31 mouse cellular contexts compared by ENCODE assay signal in genomic region chr12:106375886-106376285, GRCm38 (mm10).
DNase-seq lines count a peak whose midpoint lies in the region; ATAC-seq and TF ChIP-seq lines count a peak whose summit lies in the region.
"Had no signal": no experiment of that assay in that cellular context is flagged by ENCODE, and none has a peak within 500 bp of the region (broad histone marks: within the 10 kb centered on the region; RNA-seq: fewer than 3 reads in every experiment).

No protein-coding gene starts in this region.

- H3K9me3 ChIP-seq in forebrain, embryonic 13.5 days (replicated peaks) = no peaks in the 10 kb centered on the region
- no peaks in the 10 kb centered on the region for H3K9me3 ChIP-seq in forebrain, embryonic 10.5 days
- no peaks in the 10 kb centered on the region for H3K9me3 ChIP-seq in hindbrain, embryonic 14.5 days (ENCODE audit: control insufficient read depth, low read length)
- no peaks in the 10 kb centered on the region for H3K9me3 ChIP-seq in hindbrain, embryonic 16.5 days (ENCODE audit: control insufficient read depth, low read length)
- no peaks in the 10 kb centered on the region for H3K9me3 ChIP-seq in forebrain, embryonic 14.5 days (replicated peaks; ENCODE audit: control insufficient read depth, low read length)
- no peaks in the 10 kb centered on the region for H3K9me3 ChIP-seq in forebrain, postnatal 0 days (ENCODE audit: low read length)
- H3K9me3 ChIP-seq: embryonic facial prominence, embryonic 10.5 days; embryonic facial prominence, embryonic 13.5 days; heart, embryonic 10.5 days; heart, embryonic 13.5 days; hindbrain, embryonic 12.5 days had no signal

- no peak for ATAC-seq in forebrain, embryonic 13.5 days
- ATAC-seq in hindbrain, embryonic 14.5 days (ENCODE audit: low FRiP score) = no peak
- no peak for ATAC-seq in hindbrain, embryonic 16.5 days
- no peak for ATAC-seq in forebrain, embryonic 14.5 days
- ATAC-seq in forebrain, postnatal 0 days = no peak
- ATAC-seq: intestine, postnatal 0 days; Patski had no signal

- no peak for DNase-seq in forebrain, embryonic 10.5 days (ENCODE audit: extremely low spot score, low spot score)
- no peak for DNase-seq in hindbrain, embryonic 14.5 days (ENCODE audit: low spot score)
- peak; percentile 44 for DNase-seq in forebrain, embryonic 14.5 days (ENCODE audit: low spot score)
- DNase-seq in forebrain, postnatal 0 days = no peak
- DNase-seq in adrenal gland, postnatal 4 days (ENCODE audit: low spot score in 2 of 2) = no peak
- DNase-seq: adrenal gland, postnatal 10 days; adrenal gland, postnatal 36 days; B cell, adult 2 months; cerebellum, adult 11-12 months; cerebellum, adult 8-10 months; cerebellum, postnatal 10 days; cerebellum, postnatal 36 days; embryo, embryonic 11 days; gastrocnemius, adult 2 months; gastrocnemius, postnatal 14 days; heart, adult 18-20 months; heart, postnatal 14 days; heart, postnatal 4 days; kidney, adult 2 months had no signal

- no peak overlapping the region for H3K4me3 ChIP-seq in forebrain, embryonic 13.5 days
- H3K4me3 ChIP-seq in forebrain, embryonic 10.5 days = no peak overlapping the region
- no peak overlapping the region for H3K4me3 ChIP-seq in hindbrain, embryonic 14.5 days (replicated peaks; ENCODE audit: low read length)
- H3K4me3 ChIP-seq in hindbrain, embryonic 16.5 days (ENCODE audit: low read length) = no peak overlapping the region
- no peak overlapping the region for H3K4me3 ChIP-seq in forebrain, embryonic 14.5 days (ENCODE audit: low read depth, low read length)
- no peak overlapping the region for H3K4me3 ChIP-seq in forebrain, postnatal 0 days (ENCODE audit: low read depth, low read length)
- H3K4me3 ChIP-seq: embryonic facial prominence, embryonic 10.5 days; embryonic facial prominence, embryonic 13.5 days; erythroblast, embryonic 14.5 days; gastrocnemius, adult 2 months; heart, embryonic 10.5 days; heart, embryonic 13.5 days; hindbrain, embryonic 12.5 days had no signal

- WGBS in forebrain, embryonic 13.5 days = 73% methylated on average over 13 of the region's 13 CpGs
- 91% methylated on average over 13 of the region's 13 CpGs for WGBS in forebrain, embryonic 10.5 days
- WGBS in hindbrain, embryonic 14.5 days = 74% methylated on average over 13 of the region's 13 CpGs
- WGBS in hindbrain, embryonic 16.5 days = 75% methylated on average over 13 of the region's 13 CpGs
- 66% methylated on average over 13 of the region's 13 CpGs for WGBS in forebrain, embryonic 14.5 days
- WGBS in forebrain, postnatal 0 days = 70% methylated on average over 13 of the region's 13 CpGs

- no peak for TF ChIP-seq CTCF in forebrain, postnatal 0 days (IDR thresholded peaks at IDR 0.05; ENCODE audit: low read depth)

- H3K4me1 ChIP-seq in forebrain, embryonic 13.5 days = peaks cover 56% of the 10 kb centered on the region
- peaks cover 26% of the 10 kb centered on the region for H3K4me1 ChIP-seq in forebrain, embryonic 10.5 days
- peaks cover 36% of the 10 kb centered on the region for H3K4me1 ChIP-seq in hindbrain, embryonic 14.5 days (replicated peaks; ENCODE audit: control insufficient read depth, insufficient read depth, low read length)
- H3K4me1 ChIP-seq in hindbrain, embryonic 16.5 days (ENCODE audit: control insufficient read depth, insufficient read depth, low read depth, low read length) = peaks cover 8% of the 10 kb centered on the region
- H3K4me1 ChIP-seq in forebrain, embryonic 14.5 days (ENCODE audit: control insufficient read depth, insufficient read depth, low read length) = peaks cover 40% of the 10 kb centered on the region
- peaks cover 19% of the 10 kb centered on the region for H3K4me1 ChIP-seq in forebrain, postnatal 0 days (ENCODE audit: insufficient read depth)
- H3K4me1 ChIP-seq: heart, embryonic 10.5 days had no signal

- H3K9ac ChIP-seq in forebrain, embryonic 13.5 days = no peak overlapping the region
- no peak overlapping the region for H3K9ac ChIP-seq in hindbrain, embryonic 14.5 days
- no peak overlapping the region for H3K9ac ChIP-seq in hindbrain, embryonic 16.5 days (ENCODE audit: low read depth, low read length)
- no peak overlapping the region for H3K9ac ChIP-seq in forebrain, embryonic 14.5 days (ENCODE audit: low read length)
- no peak overlapping the region for H3K9ac ChIP-seq in forebrain, postnatal 0 days
- H3K9ac ChIP-seq: embryonic facial prominence, embryonic 13.5 days; heart, embryonic 13.5 days; hindbrain, embryonic 12.5 days had no signal

- no peak overlapping the region for H3K4me2 ChIP-seq in forebrain, embryonic 13.5 days
- no peak overlapping the region for H3K4me2 ChIP-seq in hindbrain, embryonic 14.5 days (replicated peaks)
- H3K4me2 ChIP-seq in hindbrain, embryonic 16.5 days (ENCODE audit: low read length) = no peak overlapping the region
- H3K4me2 ChIP-seq in forebrain, embryonic 14.5 days (ENCODE audit: low read length) = no peak overlapping the region
- H3K4me2 ChIP-seq in forebrain, postnatal 0 days (ENCODE audit: low read depth) = no peak overlapping the region
- H3K4me2 ChIP-seq: embryonic facial prominence, embryonic 13.5 days; heart, embryonic 13.5 days; hindbrain, embryonic 12.5 days had no signal

- H3K27ac ChIP-seq in forebrain, embryonic 13.5 days = peak overlapping the region; percentile 72
- H3K27ac ChIP-seq in forebrain, embryonic 10.5 days = no peak overlapping the region
- H3K27ac ChIP-seq in hindbrain, embryonic 14.5 days = peak overlapping the region; percentile 47; the same call in 1 of the 2 replicates
- H3K27ac ChIP-seq in hindbrain, embryonic 16.5 days (ENCODE audit: low read depth, low read length) = no peak overlapping the region
- H3K27ac ChIP-seq in forebrain, embryonic 14.5 days (ENCODE audit: low read depth, low read length) = peak overlapping the region; percentile 45; the same call in 1 of the 2 replicates
- peak overlapping the region; percentile 63 for H3K27ac ChIP-seq in forebrain, postnatal 0 days (ENCODE audit: low read depth, low read length)
- H3K27ac ChIP-seq: embryonic facial prominence, embryonic 10.5 days; embryonic facial prominence, embryonic 13.5 days; gastrocnemius, adult 2 months; heart, embryonic 10.5 days; heart, embryonic 13.5 days; hindbrain, embryonic 12.5 days had no signal

- H3K36me3 ChIP-seq in forebrain, embryonic 13.5 days (ENCODE audit: poor library complexity, severe bottlenecking) = no peaks in the 10 kb centered on the region
- no peaks in the 10 kb centered on the region for H3K36me3 ChIP-seq in forebrain, embryonic 10.5 days (replicated peaks)
- no peaks in the 10 kb centered on the region for H3K36me3 ChIP-seq in hindbrain, embryonic 14.5 days (replicated peaks; ENCODE audit: control insufficient read depth, insufficient read depth)
- no peaks in the 10 kb centered on the region for H3K36me3 ChIP-seq in hindbrain, embryonic 16.5 days (ENCODE audit: control insufficient read depth, insufficient read depth, low read length)
- H3K36me3 ChIP-seq in forebrain, embryonic 14.5 days (ENCODE audit: control insufficient read depth, insufficient read depth, low read length) = no peaks in the 10 kb centered on the region
- H3K36me3 ChIP-seq in forebrain, postnatal 0 days (ENCODE audit: insufficient read depth) = no peaks in the 10 kb centered on the region
- H3K36me3 ChIP-seq: embryonic facial prominence, embryonic 10.5 days; embryonic facial prominence, embryonic 13.5 days; G1E; heart, embryonic 10.5 days; heart, embryonic 13.5 days; hindbrain, embryonic 12.5 days had no signal

- H3K27me3 ChIP-seq in forebrain, embryonic 13.5 days = peaks cover 34% of the 10 kb centered on the region
- peaks cover 48% of the 10 kb centered on the region for H3K27me3 ChIP-seq in forebrain, embryonic 10.5 days (ENCODE audit: poor library complexity, severe bottlenecking)
- no peaks in the 10 kb centered on the region for H3K27me3 ChIP-seq in hindbrain, embryonic 14.5 days (ENCODE audit: control insufficient read depth, insufficient read depth, low read length)
- no peaks in the 10 kb centered on the region for H3K27me3 ChIP-seq in hindbrain, embryonic 16.5 days (replicated peaks; ENCODE audit: control insufficient read depth, insufficient read depth, low read length)
- H3K27me3 ChIP-seq in forebrain, embryonic 14.5 days (replicated peaks; ENCODE audit: control insufficient read depth, insufficient read depth, low read length) = no peaks in the 10 kb centered on the region
- H3K27me3 ChIP-seq in forebrain, postnatal 0 days (ENCODE audit: insufficient read depth, low read length) = no peaks in the 10 kb centered on the region; the same call in 1 of the 2 replicates
- H3K27me3 ChIP-seq: CH12.LX; hindbrain, embryonic 12.5 days had no signal

Comparison
In these comparisons a context has a peak if more than half of its experiments do, and no peak if none do; other contexts are left out.
1. H3K27ac ChIP-seq: peak in forebrain, embryonic 13.5 days (single experiment), hindbrain, embryonic 14.5 days (single experiment), forebrain, embryonic 14.5 days (single experiment) and forebrain, postnatal 0 days (single experiment); none in forebrain, embryonic 10.5 days (single experiment) and hindbrain, embryonic 16.5 days (single experiment).